Mouse (Mus musculus): ENCODE results near the gene Traf5. TPM values are rescaled to one million over a fixed set of nuclear protein-coding genes. Genes with fewer than 3 reads are reported as not detected.

The Traf5 gene
- polyA plus RNA-seq, 1 experiment from 2014 or later = 4.4 TPM

DNA sequence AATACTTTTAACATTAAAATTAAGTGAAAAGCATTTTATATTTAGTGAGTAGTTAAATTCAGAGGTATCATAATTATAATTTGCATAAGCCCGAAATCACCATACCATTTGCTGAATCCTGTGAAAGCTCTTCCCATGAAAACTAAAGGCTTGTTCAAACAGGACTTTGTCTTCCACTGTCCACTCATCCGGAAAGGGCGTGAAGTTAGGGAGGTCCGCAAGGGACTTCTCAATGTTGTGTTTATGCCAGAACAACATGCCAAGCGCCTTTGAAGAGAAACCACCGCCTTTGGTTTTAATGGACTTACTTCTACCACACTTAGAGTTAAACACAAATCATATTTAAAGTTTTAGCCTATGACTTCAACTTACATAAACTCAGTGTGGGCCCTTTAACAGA lies 33.4 kb upstream of the Traf5 start:
- 91% methylated on average over 6 of the region's 6 CpGs for WGBS
- H3K27me3 ChIP-seq (ENCODE audit: control insufficient read depth, insufficient read depth, low read length) = no peaks in the 10 kb centered on the region
- no peak overlapping the region for H3K4me2 ChIP-seq (ENCODE audit: low read depth, low read length, severe bottlenecking)
- H3K36me3 ChIP-seq (ENCODE audit: control insufficient read depth, insufficient read depth, low read length) = peaks cover 2% of the 10 kb centered on the region; the same call in 1 of the 2 replicates
- no peak overlapping the region for H3K4me3 ChIP-seq (ENCODE audit: low read depth, low read length)
- no peaks in the 10 kb centered on the region for H3K9me3 ChIP-seq (ENCODE audit: control insufficient read depth, low read length)
- H3K27ac ChIP-seq (ENCODE audit: low read depth, low read length) = no peak overlapping the region
- ATAC-seq (replicated peaks; ENCODE audit: low FRiP score) (no peak), DNase-seq (ENCODE audit: low spot score) (no peak)
- no peak overlapping the region for H3K9ac ChIP-seq (ENCODE audit: low read length)
- no peaks in the 10 kb centered on the region for H3K4me1 ChIP-seq (replicated peaks; ENCODE audit: control insufficient read depth, insufficient read depth, low read length)

DNA sequence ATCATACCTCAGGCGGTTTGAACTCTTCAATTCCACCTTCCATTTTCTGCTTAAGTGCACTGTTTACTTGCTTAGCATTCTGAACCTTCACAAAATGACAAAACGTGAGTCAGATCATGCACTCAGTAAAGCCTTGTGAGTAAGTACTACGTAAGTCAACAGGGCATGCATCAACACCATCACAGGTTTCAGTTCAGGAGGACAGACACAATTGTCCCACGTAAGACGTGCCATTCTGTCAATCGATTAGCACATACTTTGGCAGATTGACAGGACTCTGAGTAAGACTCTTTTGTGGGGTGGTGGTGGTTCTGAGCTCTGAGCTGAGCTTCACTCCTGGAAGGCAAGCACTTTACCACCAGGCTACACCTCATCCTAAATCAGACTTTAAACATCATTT lies 23.9 kb upstream of the Traf5 start:
- 93% methylated on average over 6 of the region's 6 CpGs for WGBS
- Histone ChIP-seq H3K27me3 (ENCODE audit: control insufficient read depth, insufficient read depth, low read length) (no peaks in the 10 kb centered on the region), H3K4me2 (ENCODE audit: low read depth, low read length, severe bottlenecking) (no peak overlapping the region), H3K27ac (ENCODE audit: low read depth, low read length) (no peak overlapping the region), H3K9ac (ENCODE audit: low read length) (no peak overlapping the region), H3K4me3 (ENCODE audit: low read depth, low read length) (no peak overlapping the region), H3K4me1 (replicated peaks; ENCODE audit: control insufficient read depth, insufficient read depth, low read length) (no peaks in the 10 kb centered on the region), H3K36me3 (ENCODE audit: control insufficient read depth, insufficient read depth, low read length) (no peaks in the 10 kb centered on the region; the same call in 1 of the 2 replicates), H3K9me3 (ENCODE audit: control insufficient read depth, low read length) (no peaks in the 10 kb centered on the region)
- DNase-seq (ENCODE audit: low spot score) (no peak), ATAC-seq (replicated peaks; ENCODE audit: low FRiP score) (no peak)

DNA sequence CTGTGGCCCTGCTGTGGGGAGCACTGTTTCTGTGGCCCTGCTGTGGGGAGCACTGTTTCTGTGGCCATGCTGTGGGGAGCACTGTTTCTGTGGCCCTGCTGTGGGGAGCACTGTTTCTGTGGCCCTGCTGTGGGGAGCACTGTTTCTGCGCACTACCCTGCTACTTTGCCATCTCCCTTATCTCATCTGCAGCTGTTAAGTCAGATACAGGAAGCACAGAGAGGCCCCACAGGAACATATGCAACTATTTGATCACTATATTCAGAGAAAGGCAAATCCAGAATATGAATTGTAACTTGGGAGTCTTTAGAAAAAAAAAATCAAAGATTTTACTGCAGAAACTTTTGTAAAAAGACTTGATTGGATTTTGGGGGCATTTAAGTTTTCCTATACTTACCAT lies 23.0 kb upstream of the Traf5 start:
- no peak overlapping the region for H3K4me2 ChIP-seq (ENCODE audit: low read depth, low read length, severe bottlenecking)
- WGBS = 100% methylated on average over 1 of the region's 1 CpGs
- H3K9ac ChIP-seq (ENCODE audit: low read length) = no peak overlapping the region
- H3K36me3 ChIP-seq (ENCODE audit: control insufficient read depth, insufficient read depth, low read length) = no peaks in the 10 kb centered on the region; the same call in 1 of the 2 replicates
- no peak for ATAC-seq (replicated peaks; ENCODE audit: low FRiP score)
- H3K27ac ChIP-seq (ENCODE audit: low read depth, low read length) = no peak overlapping the region
- no peaks in the 10 kb centered on the region for H3K4me1 ChIP-seq (replicated peaks; ENCODE audit: control insufficient read depth, insufficient read depth, low read length)
- no peaks in the 10 kb centered on the region for H3K27me3 ChIP-seq (ENCODE audit: control insufficient read depth, insufficient read depth, low read length)
- H3K9me3 ChIP-seq (ENCODE audit: control insufficient read depth, low read length) = no peaks in the 10 kb centered on the region
- no peak overlapping the region for H3K4me3 ChIP-seq (ENCODE audit: low read depth, low read length)
- DNase-seq (ENCODE audit: low spot score) = no peak

DNA sequence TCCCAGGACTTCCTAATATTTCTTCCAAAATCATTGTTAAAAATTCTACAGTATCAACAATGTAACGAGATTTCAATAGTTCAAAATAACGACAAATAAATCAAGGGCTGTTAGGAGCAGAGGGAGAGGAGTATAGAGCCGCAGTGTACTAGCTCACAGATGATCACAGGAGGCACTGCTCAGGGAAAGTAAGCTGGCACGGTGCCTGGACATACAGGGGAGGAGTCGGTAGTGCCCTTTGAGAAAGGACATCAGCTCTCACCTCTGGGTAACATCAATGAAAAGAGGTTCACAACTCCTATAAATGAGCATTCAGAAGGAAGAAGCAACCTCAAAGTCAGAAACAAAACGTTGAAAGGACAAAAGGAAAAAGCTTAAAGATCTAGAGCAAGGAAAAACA lies 16.8 kb upstream of the Traf5 start:
- Histone ChIP-seq H3K4me3 (ENCODE audit: low read depth, low read length) (no peak overlapping the region), H3K4me2 (ENCODE audit: low read depth, low read length, severe bottlenecking) (no peak overlapping the region), H3K27me3 (ENCODE audit: control insufficient read depth, insufficient read depth, low read length) (no peaks in the 10 kb centered on the region), H3K27ac (ENCODE audit: low read depth, low read length) (no peak overlapping the region), H3K9me3 (ENCODE audit: control insufficient read depth, low read length) (no peaks in the 10 kb centered on the region), H3K36me3 (ENCODE audit: control insufficient read depth, insufficient read depth, low read length) (no peaks in the 10 kb centered on the region), H3K4me1 (replicated peaks; ENCODE audit: control insufficient read depth, insufficient read depth, low read length) (no peaks in the 10 kb centered on the region), H3K9ac (ENCODE audit: low read length) (no peak overlapping the region)
- 78% methylated on average over 6 of the region's 6 CpGs for WGBS
- no peak for DNase-seq (ENCODE audit: low spot score)
- ATAC-seq (replicated peaks; ENCODE audit: low FRiP score) = no peak

DNA sequence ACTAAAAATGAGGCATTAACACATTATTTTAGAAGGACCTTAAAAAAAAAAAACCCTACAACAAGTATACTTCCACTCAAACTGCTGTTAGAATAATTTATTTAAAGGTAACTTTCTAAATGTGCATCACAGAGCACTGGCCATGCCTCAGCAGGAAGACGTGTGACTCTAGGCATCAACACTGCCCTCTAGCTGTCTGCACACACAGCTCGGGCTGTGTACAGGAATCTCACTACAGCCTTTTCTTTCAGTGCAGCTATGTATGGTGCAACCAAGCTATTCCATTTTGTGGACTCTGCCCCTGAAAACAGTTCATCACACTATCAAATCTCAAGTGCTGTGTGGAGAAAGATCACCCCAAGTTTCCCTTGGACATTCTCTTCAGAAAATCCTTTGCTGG lies 15.0 kb upstream of the Traf5 start:
- H3K4me1 ChIP-seq (replicated peaks; ENCODE audit: control insufficient read depth, insufficient read depth, low read length) = no peaks in the 10 kb centered on the region
- no peaks in the 10 kb centered on the region for H3K27me3 ChIP-seq (ENCODE audit: control insufficient read depth, insufficient read depth, low read length)
- no peaks in the 10 kb centered on the region; the same call in 1 of the 2 replicates for H3K36me3 ChIP-seq (ENCODE audit: control insufficient read depth, insufficient read depth, low read length)
- no peak overlapping the region for H3K4me3 ChIP-seq (ENCODE audit: low read depth, low read length)
- no peak overlapping the region for H3K9ac ChIP-seq (ENCODE audit: low read length)
- ATAC-seq (replicated peaks; ENCODE audit: low FRiP score) (0 out of 2 replicates have a peak, but pooled peaks have one; percentile 53), DNase-seq (ENCODE audit: low spot score) (no peak)
- no peak overlapping the region for H3K27ac ChIP-seq (ENCODE audit: low read depth, low read length)
- H3K4me2 ChIP-seq (ENCODE audit: low read depth, low read length, severe bottlenecking) = no peak overlapping the region
- no peaks in the 10 kb centered on the region for H3K9me3 ChIP-seq (ENCODE audit: control insufficient read depth, low read length)
- WGBS = 11% methylated on average over 2 of the region's 2 CpGs

DNA sequence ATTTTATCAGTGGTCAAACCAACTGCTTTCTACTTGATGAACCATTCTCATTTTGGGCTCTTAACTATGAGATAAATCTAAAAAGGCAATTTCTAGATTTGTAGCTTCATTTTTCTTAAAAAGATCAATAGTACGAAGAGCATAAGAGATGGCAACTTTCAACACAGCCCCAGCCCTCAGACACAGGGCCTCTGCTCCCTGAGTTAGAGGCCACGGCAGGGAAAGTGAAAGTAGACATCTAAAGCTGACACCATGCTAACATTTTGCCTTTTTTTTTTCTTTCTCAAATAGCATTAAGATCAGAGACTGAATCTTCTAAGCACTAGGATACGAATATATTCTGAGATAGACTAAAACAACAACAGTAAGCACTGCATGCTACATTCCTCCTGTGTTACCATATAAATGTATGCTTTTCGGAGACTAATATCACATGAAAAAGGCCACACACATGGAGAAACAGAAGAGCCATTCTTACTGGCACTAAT lies 13.6 kb upstream of the Traf5 start:
- DNase-seq (ENCODE audit: low spot score) (no peak), ATAC-seq (replicated peaks; ENCODE audit: low FRiP score) (no peak)
- Histone ChIP-seq H3K4me1 (replicated peaks; ENCODE audit: control insufficient read depth, insufficient read depth, low read length) (no peaks in the 10 kb centered on the region), H3K9me3 (ENCODE audit: control insufficient read depth, low read length) (no peaks in the 10 kb centered on the region), H3K4me2 (ENCODE audit: low read depth, low read length, severe bottlenecking) (no peak overlapping the region), H3K9ac (ENCODE audit: low read length) (no peak overlapping the region), H3K27me3 (ENCODE audit: control insufficient read depth, insufficient read depth, low read length) (no peaks in the 10 kb centered on the region), H3K27ac (ENCODE audit: low read depth, low read length) (no peak overlapping the region), H3K36me3 (ENCODE audit: control insufficient read depth, insufficient read depth, low read length) (no peaks in the 10 kb centered on the region; the same call in 1 of the 2 replicates), H3K4me3 (ENCODE audit: low read depth, low read length) (no peak overlapping the region)
- WGBS = 91% methylated on average over 4 of the region's 4 CpGs

DNA sequence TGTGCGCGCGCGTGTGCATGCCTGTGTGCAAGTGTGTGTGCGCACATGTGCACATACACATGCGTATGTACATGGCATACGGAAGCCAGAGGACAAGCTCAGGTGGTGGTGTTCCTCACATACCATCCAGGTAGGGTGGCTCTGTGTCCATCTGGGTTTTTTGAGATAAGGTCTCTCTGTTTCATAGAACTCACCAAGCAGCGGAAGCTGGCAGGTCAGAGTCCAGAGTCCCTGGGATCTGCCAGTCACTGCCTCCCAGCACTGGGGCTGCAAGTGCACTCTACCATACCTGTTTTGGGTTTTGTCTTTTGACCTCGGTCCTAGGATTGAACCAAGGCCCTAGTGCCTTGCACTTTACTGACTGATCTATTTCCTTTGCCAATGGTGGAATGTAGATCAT lies 11.7 kb upstream of the Traf5 start:
- no peaks in the 10 kb centered on the region for H3K27me3 ChIP-seq (ENCODE audit: control insufficient read depth, insufficient read depth, low read length)
- no peaks in the 10 kb centered on the region for H3K4me1 ChIP-seq (replicated peaks; ENCODE audit: control insufficient read depth, insufficient read depth, low read length)
- no peak overlapping the region for H3K4me2 ChIP-seq (ENCODE audit: low read depth, low read length, severe bottlenecking)
- 95% methylated on average over 9 of the region's 9 CpGs for WGBS
- H3K9ac ChIP-seq (ENCODE audit: low read length) = no peak overlapping the region
- H3K9me3 ChIP-seq (ENCODE audit: control insufficient read depth, low read length) = no peaks in the 10 kb centered on the region
- no peak for DNase-seq (ENCODE audit: low spot score)
- no peaks in the 10 kb centered on the region; the same call in 1 of the 2 replicates for H3K36me3 ChIP-seq (ENCODE audit: control insufficient read depth, insufficient read depth, low read length)
- no peak overlapping the region for H3K4me3 ChIP-seq (ENCODE audit: low read depth, low read length)
- ATAC-seq (replicated peaks; ENCODE audit: low FRiP score) = no peak
- no peak overlapping the region for H3K27ac ChIP-seq (ENCODE audit: low read depth, low read length)

DNA sequence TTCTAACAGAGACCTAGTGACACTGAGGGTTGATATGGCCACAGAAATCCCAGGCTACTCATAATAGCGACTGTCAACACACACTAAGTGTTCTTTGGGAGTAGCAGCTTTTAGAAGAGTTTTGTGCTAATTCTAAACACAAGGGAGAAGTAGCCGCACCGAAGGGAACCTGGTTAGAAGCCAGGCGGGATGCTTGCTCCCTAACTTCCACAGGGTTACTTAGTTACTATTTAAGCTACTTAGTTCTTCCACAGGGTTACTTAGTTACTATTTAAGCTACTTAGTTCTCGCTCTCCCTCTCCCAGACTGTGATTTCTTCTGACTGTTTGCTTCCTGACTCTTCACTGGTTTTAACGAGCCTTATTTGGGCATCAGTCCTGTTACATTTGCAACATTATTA lies 10.8 kb upstream of the Traf5 start:
- DNase-seq (ENCODE audit: low spot score) (no peak), ATAC-seq (replicated peaks; ENCODE audit: low FRiP score) (no peak)
- Histone ChIP-seq H3K27me3 (ENCODE audit: control insufficient read depth, insufficient read depth, low read length) (no peaks in the 10 kb centered on the region), H3K4me3 (ENCODE audit: low read depth, low read length) (no peak overlapping the region), H3K9ac (ENCODE audit: low read length) (no peak overlapping the region), H3K4me2 (ENCODE audit: low read depth, low read length, severe bottlenecking) (no peak overlapping the region), H3K27ac (ENCODE audit: low read depth, low read length) (no peak overlapping the region), H3K9me3 (ENCODE audit: control insufficient read depth, low read length) (no peaks in the 10 kb centered on the region), H3K36me3 (ENCODE audit: control insufficient read depth, insufficient read depth, low read length) (no peaks in the 10 kb centered on the region; the same call in 1 of the 2 replicates), H3K4me1 (replicated peaks; ENCODE audit: control insufficient read depth, insufficient read depth, low read length) (no peaks in the 10 kb centered on the region)
- WGBS = 88% methylated on average over 6 of the region's 6 CpGs

DNA sequence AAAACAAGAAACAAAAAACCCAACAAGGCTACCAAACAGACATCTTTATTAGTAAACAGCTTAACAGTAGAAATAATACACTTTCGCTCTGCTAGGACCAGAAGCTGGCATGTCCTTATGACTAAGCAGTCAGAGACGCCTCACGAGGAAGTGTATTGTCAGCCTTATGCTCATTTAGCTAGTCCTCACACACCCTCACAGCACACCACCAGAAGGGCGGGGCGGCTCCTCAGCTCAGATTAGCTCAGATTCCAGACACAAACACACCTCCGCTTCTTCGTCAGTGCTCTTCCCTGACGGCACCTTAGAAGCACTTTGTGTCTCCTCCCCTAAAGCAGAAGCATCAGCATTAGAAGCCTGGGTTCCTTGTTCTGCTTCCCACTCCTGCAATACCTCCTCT lies 9.0 kb upstream of the Traf5 start:
- Histone ChIP-seq H3K4me3 (ENCODE audit: low read depth, low read length) (no peak overlapping the region), H3K4me2 (ENCODE audit: low read depth, low read length, severe bottlenecking) (no peak overlapping the region), H3K36me3 (ENCODE audit: control insufficient read depth, insufficient read depth, low read length) (no peaks in the 10 kb centered on the region; the same call in 1 of the 2 replicates), H3K27ac (ENCODE audit: low read depth, low read length) (no peak overlapping the region), H3K9ac (ENCODE audit: low read length) (no peak overlapping the region), H3K27me3 (ENCODE audit: control insufficient read depth, insufficient read depth, low read length) (no peaks in the 10 kb centered on the region), H3K4me1 (replicated peaks; ENCODE audit: control insufficient read depth, insufficient read depth, low read length) (no peaks in the 10 kb centered on the region), H3K9me3 (ENCODE audit: control insufficient read depth, low read length) (no peaks in the 10 kb centered on the region)
- ATAC-seq (replicated peaks; ENCODE audit: low FRiP score) (no peak), DNase-seq (ENCODE audit: low spot score) (no peak)
- 87% methylated on average over 8 of the region's 8 CpGs for WGBS

Measured in forebrain, embryonic 11.5 days (tissue).